Mouse (Mus musculus): ENCODE measurements around the gene Cpne5. TPM values are rescaled to one million over a fixed set of nuclear protein-coding genes. Genes with fewer than 3 reads are reported as not detected.
"Not testable (repeated sequence)": the region's sequence is repeated elsewhere in the genome, so short reads cannot be mapped to it uniquely, and the experiment has no call there.

Gene Cpne5
- total RNA-seq, 2 experiments from 2014 or later: 0.69 to 1.1 TPM

GRCm38 (mm10) chr17:29147273-29147672, 90.7 kb downstream of the Cpne5 start:
- DNase-seq (ENCODE audit: low spot score in 2 of 2): no peak

GRCm38 (mm10) chr17:29145101-29145500, 92.9 kb downstream of the Cpne5 start:
- DNase-seq (ENCODE audit: low spot score in 2 of 2): no peak

- DNase-seq (ENCODE audit: low spot score in 2 of 2): no peak
Measured at GRCm38 (mm10) chr17:29143266-29143665, 94.7 kb downstream of the Cpne5 start.

- DNase-seq (ENCODE audit: low spot score in 2 of 2): no peak
Measured at GRCm38 (mm10) chr17:29141577-29141976, 96.4 kb downstream of the Cpne5 start.

GRCm38 (mm10) chr17:29137906-29138305, 100.1 kb downstream of the Cpne5 start:
- no peak for DNase-seq (ENCODE audit: low spot score in 2 of 2)

GRCm38 (mm10) chr17:29136236-29136635, 101.7 kb downstream of the Cpne5 start:
- DNase-seq (ENCODE audit: low spot score in 2 of 2): peak in 1 of 2 experiments; percentile 68

- DNase-seq (ENCODE audit: low spot score in 2 of 2): no peak
Measured at GRCm38 (mm10) chr17:29135066-29135465, 102.9 kb downstream of the Cpne5 start.

- no peak for DNase-seq (ENCODE audit: low spot score in 2 of 2)
Measured at GRCm38 (mm10) chr17:29129341-29129740, 108.6 kb downstream of the Cpne5 start.

GRCm38 (mm10) chr17:29126561-29126960, 111.4 kb downstream of the Cpne5 start:
- DNase-seq (ENCODE audit: low spot score in 2 of 2): no peak

- no peak for DNase-seq (ENCODE audit: low spot score in 2 of 2)
Measured at GRCm38 (mm10) chr17:29123578-29124174, 114.3 kb downstream of the Cpne5 start.

GRCm38 (mm10) chr17:29122817-29123216, 115.2 kb downstream of the Cpne5 start:
- DNase-seq (ENCODE audit: low spot score in 2 of 2): no peak

GRCm38 (mm10) chr17:29120666-29121065, 117.3 kb downstream of the Cpne5 start:
- no peak for DNase-seq (ENCODE audit: low spot score in 2 of 2)

GRCm38 (mm10) chr17:29118057-29118456, 119.9 kb downstream of the Cpne5 start:
- DNase-seq (ENCODE audit: low spot score in 2 of 2): no peak

- DNase-seq (ENCODE audit: low spot score in 2 of 2): no peak
Measured at GRCm38 (mm10) chr17:29117006-29117648, 120.8 kb downstream of the Cpne5 start.

GRCm38 (mm10) chr17:29116023-29116422, 121.9 kb downstream of the Cpne5 start:
- no peak for DNase-seq (ENCODE audit: low spot score in 2 of 2)

GRCm38 (mm10) chr17:29113591-29114352, 124.2 kb downstream of the Cpne5 start, which contains the start of gene Rab44:
Gene Rab44, plus strand, starts transcription at chr17:29114145.
- DNase-seq (ENCODE audit: low spot score in 2 of 2): no peak

GRCm38 (mm10) chr17:29111332-29111731, 126.6 kb downstream of the Cpne5 start:
- no peak for DNase-seq (ENCODE audit: low spot score in 2 of 2)

GRCm38 (mm10) chr17:29110356-29110755, 127.6 kb downstream of the Cpne5 start:
- DNase-seq (ENCODE audit: low spot score in 2 of 2): not testable (repeated sequence)

Data from gastrocnemius, postnatal 4 days (tissue).